Mouse (Mus musculus) brown adipose tissue, adult 24 weeks (tissue): ENCODE measurements around the gene Afg1l. TPM values are rescaled to one million over a fixed set of nuclear protein-coding genes. Genes with fewer than 3 reads are reported as not detected.

Source experiments
- H3K27ac ChIP-seq: fragments of 200-500 bp; replicated peaks from 2 replicates; pipeline ENCODE4 v1.5.1; 2012; ENCODE audit warnings: low read depth, mild to moderate bottlenecking, low read length
- H3K4me1 ChIP-seq: fragments of 200-500 bp; 2 replicates; pipeline ENCODE4 v1.6.1; 2012; ENCODE audit warnings: low read length, mixed read lengths; ENCODE audit not compliant: control insufficient read depth, insufficient read depth, insufficient read length
- H3K4me3 ChIP-seq: fragments of 200-500 bp; 2 replicates; pipeline ENCODE4 v1.5.1; 2012; ENCODE audit warnings: low read depth, mild to moderate bottlenecking, low read length, moderate library complexity; ENCODE audit not compliant: insufficient read depth
- polyA plus RNA-seq: library from polyadenylated mRNA; stranded (reverse); fragments of >200 nt; gene quantifications from 2 replicates; pipeline ENCODE4 v1.2.4, GENCODE M21; 2012; ENCODE audit not compliant: missing spikeins, insufficient read depth, insufficient read length

The Afg1l gene
- polyA plus RNA-seq, 1 experiment = 90.6 TPM

GRCm38 (mm10) chr10:42347986-42348385 lies 130.4 kb downstream of the Afg1l start:
- Histone ChIP-seq H3K4me3 (no peak overlapping the region), H3K27ac (no peak overlapping the region), H3K4me1 (no peaks in the 10 kb centered on the region)

DNA sequence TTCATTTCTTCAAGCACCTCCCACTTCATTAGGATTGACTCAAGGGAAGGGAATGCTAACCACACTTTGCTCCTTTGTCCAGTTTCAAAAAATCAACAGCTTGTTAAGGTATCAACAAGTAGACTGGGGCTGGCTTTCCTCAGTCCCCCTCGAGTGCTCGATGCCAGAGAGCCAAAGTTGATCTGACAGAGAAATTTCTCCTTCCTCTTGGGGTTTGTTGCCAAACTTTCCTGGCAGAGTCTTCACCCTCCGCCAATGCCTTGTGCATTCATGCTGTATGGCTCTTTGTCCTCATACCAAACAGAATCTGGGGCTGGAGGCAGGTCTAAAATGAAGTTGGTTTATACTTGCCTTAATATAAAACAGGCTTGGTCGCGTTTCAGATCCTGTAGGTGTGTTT lies 131.2 kb downstream of the Afg1l start:
- peak overlapping the region; percentile 71 for H3K27ac ChIP-seq

GRCm38 (mm10) chr10:42346179-42346877 lies 132.0 kb downstream of the Afg1l start:
- Histone ChIP-seq H3K4me3 (no peak overlapping the region), H3K4me1 (no peaks in the 10 kb centered on the region), H3K27ac (peak overlapping the region; percentile 20)

More for the DNA sequence above, 131.2 kb downstream of the Afg1l start:
- Histone ChIP-seq H3K4me1 (no peaks in the 10 kb centered on the region), H3K4me3 (no peak overlapping the region)

- H3K27ac ChIP-seq = no peak overlapping the region
- H3K4me3 ChIP-seq = no peak overlapping the region
- H3K4me1 ChIP-seq = no peaks in the 10 kb centered on the region
Observed at GRCm38 (mm10) chr10:42342714-42343113, 135.7 kb downstream of the Afg1l start.

DNA sequence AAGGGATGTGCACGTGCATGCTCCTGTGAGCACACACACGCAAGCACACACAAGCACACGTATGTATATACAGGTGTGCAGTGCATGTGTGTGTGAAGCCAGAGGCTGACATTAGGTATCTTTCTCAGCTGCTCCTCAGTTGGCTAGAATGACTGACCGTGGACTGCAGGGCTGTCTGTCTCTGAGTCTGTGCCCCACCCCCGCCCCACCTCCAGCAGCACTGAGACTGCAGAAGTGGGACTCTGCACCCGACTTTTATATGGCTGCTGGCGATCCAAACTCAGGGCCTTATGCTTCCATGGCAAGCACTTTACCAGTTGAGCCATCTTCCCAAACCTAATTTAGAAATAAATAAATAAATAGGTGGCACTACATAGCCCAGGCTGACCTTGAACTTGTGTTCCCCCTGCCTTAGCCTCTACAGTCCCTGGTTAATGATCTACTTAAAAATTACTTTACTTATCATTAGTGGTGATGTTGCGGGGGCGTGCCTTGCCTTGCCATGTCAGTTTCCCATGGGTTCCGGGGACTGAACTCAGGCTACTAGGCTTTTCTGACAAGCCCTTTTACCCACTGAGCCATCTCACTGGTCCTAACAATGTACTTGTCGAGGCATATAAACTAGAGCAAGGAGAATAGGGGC lies 136.4 kb downstream of the Afg1l start:
- H3K4me1 ChIP-seq = no peaks in the 10 kb centered on the region
- no peak overlapping the region for H3K4me3 ChIP-seq
- H3K27ac ChIP-seq = no peak overlapping the region

GRCm38 (mm10) chr10:42340426-42340793 lies 138.0 kb downstream of the Afg1l start:
- no peaks in the 10 kb centered on the region for H3K4me1 ChIP-seq

GRCm38 (mm10) chr10:42339773-42340425 lies 138.5 kb downstream of the Afg1l start:
- no peak overlapping the region for H3K27ac ChIP-seq
- H3K4me3 ChIP-seq = no peak overlapping the region
- H3K4me1 ChIP-seq = no peaks in the 10 kb centered on the region

More at GRCm38 (mm10) chr10:42340426-42340793, 138.0 kb downstream of the Afg1l start:
- no peak overlapping the region for H3K4me3 ChIP-seq
- H3K27ac ChIP-seq = no peak overlapping the region

DNA sequence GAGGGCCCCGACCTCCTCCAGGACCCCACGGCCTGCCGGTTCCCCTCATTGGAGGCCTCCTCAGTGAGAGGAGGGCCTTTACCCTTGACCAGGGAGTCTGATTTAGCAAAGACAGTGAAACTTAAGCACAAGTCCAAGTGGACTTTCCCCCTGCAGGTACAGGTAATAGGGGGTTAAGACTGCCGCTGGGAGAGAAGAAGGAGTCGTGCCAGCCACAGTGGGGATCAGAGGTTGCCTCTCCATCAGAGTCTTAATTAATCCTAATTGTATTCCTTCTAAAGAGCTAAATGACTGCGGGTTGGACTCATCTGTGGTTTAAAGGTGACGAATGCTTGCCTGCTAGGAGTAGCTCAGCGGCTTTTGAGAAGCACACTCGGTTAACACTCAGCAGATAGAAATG lies 139.9 kb downstream of the Afg1l start:
- H3K4me3 ChIP-seq = no peak overlapping the region
- H3K4me1 ChIP-seq = no peaks in the 10 kb centered on the region
- H3K27ac ChIP-seq = no peak overlapping the region

DNA sequence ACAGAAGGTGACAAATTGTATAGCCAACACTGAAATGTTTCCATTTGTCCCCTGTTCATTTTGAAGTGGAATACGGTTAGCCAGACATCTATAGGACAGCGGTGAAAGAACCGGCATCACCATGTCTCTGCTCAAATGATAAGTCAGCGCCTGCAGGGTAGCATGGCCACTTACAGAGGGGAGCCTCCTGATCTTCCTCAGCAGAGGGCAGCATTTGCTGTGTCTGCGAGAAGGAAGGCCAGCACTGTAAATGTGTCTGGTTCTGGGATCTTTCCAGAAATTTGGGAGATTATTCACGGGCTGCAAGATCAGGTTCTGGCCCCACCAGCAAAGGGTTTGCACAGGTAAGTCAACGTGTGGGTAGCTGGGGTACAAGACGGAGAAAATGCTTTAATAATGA lies 150.8 kb downstream of the Afg1l start:
- Histone ChIP-seq H3K4me1 (no peaks in the 10 kb centered on the region), H3K4me3 (no peak overlapping the region)

GRCm38 (mm10) chr10:42325305-42325704 lies 153.1 kb downstream of the Afg1l start:
- Histone ChIP-seq H3K27ac (no peak overlapping the region), H3K4me3 (no peak overlapping the region), H3K4me1 (no peaks in the 10 kb centered on the region)

More for the DNA sequence above, 150.8 kb downstream of the Afg1l start:
- H3K27ac ChIP-seq = no peak overlapping the region

- Histone ChIP-seq H3K27ac (no peak overlapping the region), H3K4me3 (no peak overlapping the region), H3K4me1 (no peaks in the 10 kb centered on the region)
Observed at GRCm38 (mm10) chr10:42323978-42324377, 154.4 kb downstream of the Afg1l start.

- Histone ChIP-seq H3K27ac (no peak overlapping the region), H3K4me1 (no peaks in the 10 kb centered on the region), H3K4me3 (no peak overlapping the region)
Observed at GRCm38 (mm10) chr10:42313222-42313786, 165.1 kb downstream of the Afg1l start.

DNA sequence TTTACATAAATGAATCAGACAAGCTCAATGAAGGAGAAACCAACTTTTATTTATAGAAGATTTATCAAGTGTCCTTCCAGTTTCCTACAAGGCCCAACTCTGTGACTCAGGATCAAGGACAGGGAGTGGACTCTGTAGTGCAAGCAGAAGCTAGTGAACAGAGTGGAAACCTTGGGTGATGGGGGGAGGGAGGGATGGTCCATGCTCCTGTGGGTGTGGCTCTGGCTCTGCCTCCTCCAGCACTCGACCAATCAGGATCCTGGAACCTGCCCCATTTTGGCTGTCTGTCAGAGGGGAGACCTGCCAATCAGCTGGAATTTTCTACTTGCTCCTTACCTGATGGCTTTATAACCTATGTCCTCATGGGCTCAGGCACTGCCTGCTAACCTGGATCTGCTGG lies 165.8 kb downstream of the Afg1l start:
- Histone ChIP-seq H3K27ac (no peak overlapping the region), H3K4me1 (no peaks in the 10 kb centered on the region), H3K4me3 (no peak overlapping the region)

DNA sequence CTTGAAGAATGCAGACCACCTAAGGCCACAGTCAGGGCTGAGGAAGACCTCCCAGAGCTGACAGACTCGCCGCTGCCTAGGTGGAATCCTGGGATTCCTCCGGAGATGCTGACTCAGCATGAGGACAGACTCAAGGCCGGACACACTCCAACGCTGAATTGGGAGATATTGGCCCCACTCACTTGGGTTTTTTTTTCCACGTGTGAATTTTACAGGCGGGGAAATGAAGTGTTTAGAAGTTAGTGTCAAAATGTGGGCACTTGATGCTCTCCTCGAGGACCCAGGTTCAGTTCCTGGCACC lies 169.7 kb downstream of the Afg1l start:
- no peaks in the 10 kb centered on the region for H3K4me1 ChIP-seq
- H3K27ac ChIP-seq = no peak overlapping the region
- peak overlapping the region; percentile 40; the same call in 1 of the 2 replicates for H3K4me3 ChIP-seq

- no peaks in the 10 kb centered on the region for H3K4me1 ChIP-seq
- no peak overlapping the region for H3K27ac ChIP-seq
- peak overlapping the region; percentile 40 for H3K4me3 ChIP-seq
Observed at GRCm38 (mm10) chr10:42307980-42308686, 170.2 kb downstream of the Afg1l start.
